Mouse (Mus musculus): ENCODE measurements around the gene Cbx5.

Gene Cbx5

GRCm38 (mm10) chr15:103144176-103144575 is 95.4 kb downstream of the Cbx5 start:
- DNase-seq (ENCODE audit: low read depth): no peak

All from fibroblast of lung, adult 2 months (primary cell).